Mouse (Mus musculus): Measurements from ENCODE around the gene Slc12a1. TPM values are rescaled to one million over a fixed set of nuclear protein-coding genes. Genes with fewer than 3 reads are reported as not detected.
"Not testable (repeated sequence)": the region's sequence is repeated elsewhere in the genome, so short reads cannot be mapped to it uniquely, and the experiment has no call there.

Slc12a1 gene
- polyA plus RNA-seq (2016; fragmentation: Nextera tagmentation; extraction: Ambion mirVana) = not detected in 2 replicates

DNA sequence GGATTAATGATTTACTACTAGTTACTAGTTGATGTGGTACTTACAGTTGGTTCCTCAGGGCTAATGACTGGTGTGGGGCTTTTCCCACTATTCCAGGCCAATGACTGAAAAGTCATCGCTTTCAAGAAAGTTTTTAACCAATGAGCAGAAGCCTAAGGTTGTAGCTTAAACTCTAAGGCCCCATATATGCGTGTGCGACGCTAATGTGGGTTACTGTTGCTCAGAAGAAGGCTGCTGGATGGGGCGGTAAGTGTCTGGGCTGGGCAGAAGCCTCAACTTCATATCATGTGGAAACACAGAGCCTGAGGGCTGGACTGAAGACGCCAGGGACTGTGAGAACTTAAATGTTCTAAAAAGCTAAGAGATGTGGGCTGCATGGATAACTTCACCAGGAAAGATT lies at the start of gene Slc12a1:
TSS of gene Slc12a1 (plus strand) at position 118 of the 400 bp plus-strand sequence.
- 85% methylated on average over 6 of the region's 6 CpGs for WGBS
- no peak for DNase-seq (ENCODE audit: low spot score)
- H3K9me3 ChIP-seq = no peaks in the 10 kb centered on the region
- H3K27ac ChIP-seq (replicated peaks) = no peak within 1 kb of the TSS
- no peak within 1 kb of the TSS for H3K4me3 ChIP-seq
- H3K27me3 ChIP-seq (replicated peaks; ENCODE audit: low read depth, poor library complexity, severe bottlenecking) = no peaks in the 10 kb centered on the region
- peaks cover 14% of the 10 kb centered on the region for H3K4me1 ChIP-seq
- H3K36me3 ChIP-seq (replicated peaks) = no peaks in the 10 kb centered on the region

DNA sequence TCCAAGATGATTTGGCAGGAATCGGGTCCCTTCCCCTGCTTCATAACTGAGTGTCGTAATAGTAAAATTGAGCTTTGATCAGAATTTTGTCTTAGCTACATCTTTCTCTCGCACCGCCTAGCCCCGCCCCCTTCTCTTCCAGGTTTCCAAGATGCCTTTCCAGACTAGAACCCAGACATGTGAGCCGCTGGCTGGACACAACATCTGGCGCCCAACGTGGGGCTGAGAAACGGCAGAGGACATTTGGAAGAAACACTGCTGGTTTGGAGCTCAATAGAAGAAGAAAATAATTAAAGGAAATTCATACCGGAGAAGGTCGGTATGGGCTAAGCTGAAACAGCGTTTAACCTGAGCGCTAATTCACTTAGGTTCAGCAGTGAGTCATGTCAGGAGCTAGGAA lies 47.8 kb upstream of the Slc12a1 start:
- WGBS = 96% methylated on average over 13 of the region's 13 CpGs
- H3K4me1 ChIP-seq; H3K27ac ChIP-seq (replicated peaks); H3K27me3 ChIP-seq (replicated peaks; ENCODE audit: low read depth, poor library complexity, severe bottlenecking); H3K9me3 ChIP-seq; DNase-seq (ENCODE audit: low spot score); H3K4me3 ChIP-seq: not testable (repeated sequence)
- peaks cover 91% of the 10 kb centered on the region for H3K36me3 ChIP-seq (replicated peaks)

DNA sequence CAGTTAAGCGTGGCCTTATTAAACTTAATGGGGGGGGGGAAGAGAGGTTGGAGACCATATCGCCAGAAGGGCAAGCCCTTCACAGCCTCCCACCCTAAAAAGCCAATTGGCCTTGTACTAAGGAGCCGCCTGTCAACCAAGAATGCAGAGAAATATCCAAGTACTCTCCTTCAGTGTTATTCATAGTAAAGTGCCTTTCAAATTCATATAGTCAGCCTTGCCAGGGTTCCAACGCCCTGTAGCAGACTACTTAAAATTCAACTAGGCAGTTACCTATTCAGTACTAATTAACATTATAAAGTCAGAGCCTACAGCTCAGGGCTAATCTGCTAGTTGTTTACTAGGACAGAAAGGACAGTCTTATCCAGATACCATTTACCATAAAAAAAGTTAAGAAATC lies 45.8 kb upstream of the Slc12a1 start:
- H3K9me3 ChIP-seq; H3K4me1 ChIP-seq; H3K27ac ChIP-seq (replicated peaks); H3K4me3 ChIP-seq; H3K27me3 ChIP-seq (replicated peaks; ENCODE audit: low read depth, poor library complexity, severe bottlenecking); DNase-seq (ENCODE audit: low spot score): not testable (repeated sequence)
- peaks cover 93% of the 10 kb centered on the region for H3K36me3 ChIP-seq (replicated peaks)
- 94% methylated on average over 4 of the region's 4 CpGs for WGBS

DNA sequence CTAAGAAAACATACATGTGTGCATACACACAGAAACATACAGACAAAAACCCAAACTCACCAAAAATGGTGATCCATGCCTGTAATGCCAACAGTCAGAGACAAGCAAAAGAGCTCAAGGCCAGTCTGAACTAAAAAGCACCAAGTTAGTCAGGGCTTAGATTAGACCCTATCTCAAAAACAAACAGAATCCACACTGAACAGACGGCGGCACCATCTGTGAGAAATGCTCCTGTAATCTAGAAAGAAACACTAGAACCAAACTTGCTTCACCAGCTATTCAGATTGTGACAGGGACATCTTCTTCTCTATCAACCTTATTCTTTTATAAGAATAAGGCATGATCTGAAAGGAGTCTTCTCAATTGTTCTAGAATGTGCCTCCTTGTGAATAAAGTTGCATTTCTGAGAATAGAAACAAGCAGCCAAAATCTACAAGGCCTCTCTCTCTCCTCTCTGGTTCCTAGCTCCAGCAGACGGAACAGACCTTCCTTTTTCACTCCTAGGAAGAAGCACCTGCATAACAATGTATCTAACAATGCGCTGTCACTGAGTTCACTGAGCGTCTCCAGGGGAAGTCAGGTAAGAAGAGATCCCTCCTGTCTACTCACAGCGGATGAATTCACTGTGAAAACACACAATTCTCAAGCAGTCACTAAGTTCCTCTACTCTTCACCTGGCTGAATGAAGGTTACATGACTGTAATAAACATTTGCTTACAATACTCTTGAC lies 32.8 kb upstream of the Slc12a1 start:
- no peaks in the 10 kb centered on the region for H3K27me3 ChIP-seq (replicated peaks; ENCODE audit: low read depth, poor library complexity, severe bottlenecking)
- 73% methylated on average over 6 of the region's 6 CpGs for WGBS

DNA sequence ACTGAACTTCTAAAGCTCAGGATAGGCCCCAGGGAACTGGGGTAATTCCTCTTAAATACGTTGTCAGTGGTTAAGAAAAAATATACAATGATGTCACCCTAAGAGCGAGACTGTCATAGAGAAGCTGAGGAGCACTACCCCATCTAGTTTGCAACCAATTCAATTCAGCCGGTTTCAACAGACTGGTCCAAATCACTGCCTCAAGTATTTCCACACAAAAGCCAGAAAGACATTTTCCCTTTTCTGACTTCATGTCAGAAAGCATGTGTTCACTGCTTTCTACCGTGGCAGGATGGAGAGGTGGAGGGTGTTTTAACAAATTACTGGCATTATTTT lies 30.0 kb upstream of the Slc12a1 start:
- H3K27ac ChIP-seq (replicated peaks) = peak overlapping the region; percentile 100
- peaks cover 25% of the 10 kb centered on the region for H3K4me1 ChIP-seq
- H3K36me3 ChIP-seq (replicated peaks) = peaks cover 10% of the 10 kb centered on the region
- peak overlapping the region; percentile 89 for H3K4me3 ChIP-seq
- 11% methylated on average over 4 of the region's 4 CpGs for WGBS
- no peaks in the 10 kb centered on the region for H3K27me3 ChIP-seq (replicated peaks; ENCODE audit: low read depth, poor library complexity, severe bottlenecking)
- no peak for DNase-seq (ENCODE audit: low spot score)
- no peaks in the 10 kb centered on the region for H3K9me3 ChIP-seq

More for the DNA sequence above, 32.8 kb upstream of the Slc12a1 start:
- Histone ChIP-seq H3K4me3 (no peak overlapping the region), H3K9me3 (no peaks in the 10 kb centered on the region), H3K36me3 (replicated peaks) (peaks cover 34% of the 10 kb centered on the region), H3K27ac (replicated peaks) (no peak overlapping the region), H3K4me1 (peaks cover 25% of the 10 kb centered on the region)
- no peak for DNase-seq (ENCODE audit: low spot score)

GRCm38 (mm10) chr2:125122624-125123476 lies 29.5 kb upstream of the Slc12a1 start:
- WGBS = under 1% methylated on average over 59 of the region's 59 CpGs
- peaks cover 25% of the 10 kb centered on the region for H3K4me1 ChIP-seq
- DNase-seq (ENCODE audit: low spot score) = peak; percentile 65
- no peaks in the 10 kb centered on the region for H3K27me3 ChIP-seq (replicated peaks; ENCODE audit: low read depth, poor library complexity, severe bottlenecking)
- H3K27ac ChIP-seq (replicated peaks) = peak overlapping the region; percentile 100
- H3K4me3 ChIP-seq = peak overlapping the region; percentile 89
- H3K36me3 ChIP-seq (replicated peaks) = peaks cover 10% of the 10 kb centered on the region
- H3K9me3 ChIP-seq = no peaks in the 10 kb centered on the region

- Histone ChIP-seq H3K4me3 (peak within 1 kb of the TSS; percentile 89), H3K36me3 (replicated peaks) (peaks cover 10% of the 10 kb centered on the region), H3K27ac (replicated peaks) (peak within 1 kb of the TSS; percentile 100), H3K9me3 (no peaks in the 10 kb centered on the region), H3K4me1 (peaks cover 25% of the 10 kb centered on the region), H3K27me3 (replicated peaks; ENCODE audit: low read depth, poor library complexity, severe bottlenecking) (no peaks in the 10 kb centered on the region)
- peak; percentile 92 for DNase-seq (ENCODE audit: low spot score)
- WGBS = under 1% methylated on average over 48 of the region's 48 CpGs
Measured at GRCm38 (mm10) chr2:125123477-125123852, 28.8 kb upstream of the Slc12a1 start, which contains the start of gene Myef2. Gene Myef2, minus strand, starts transcription at chr2:125123661.

GRCm38 (mm10) chr2:125125824-125126223 lies 26.5 kb upstream of the Slc12a1 start:
- Histone ChIP-seq H3K4me1 (peaks cover 15% of the 10 kb centered on the region), H3K36me3 (replicated peaks) (no peaks in the 10 kb centered on the region), H3K4me3 (no peak overlapping the region), H3K27me3 (replicated peaks; ENCODE audit: low read depth, poor library complexity, severe bottlenecking) (no peaks in the 10 kb centered on the region), H3K9me3 (no peaks in the 10 kb centered on the region), H3K27ac (replicated peaks) (no peak overlapping the region)
- DNase-seq (ENCODE audit: low spot score) = no peak
- WGBS = 39% methylated on average over 4 of the region's 4 CpGs

- no peak overlapping the region for H3K27ac ChIP-seq (replicated peaks)
- no peak for DNase-seq (ENCODE audit: low spot score)
- no peaks in the 10 kb centered on the region for H3K36me3 ChIP-seq (replicated peaks)
- no peaks in the 10 kb centered on the region for H3K9me3 ChIP-seq
- H3K4me1 ChIP-seq = peaks cover 5% of the 10 kb centered on the region
- no peak overlapping the region for H3K4me3 ChIP-seq
- H3K27me3 ChIP-seq (replicated peaks; ENCODE audit: low read depth, poor library complexity, severe bottlenecking) = no peaks in the 10 kb centered on the region
- WGBS = 89% methylated on average over 3 of the region's 3 CpGs
Measured at GRCm38 (mm10) chr2:125126792-125127191, 25.5 kb upstream of the Slc12a1 start.

DNA sequence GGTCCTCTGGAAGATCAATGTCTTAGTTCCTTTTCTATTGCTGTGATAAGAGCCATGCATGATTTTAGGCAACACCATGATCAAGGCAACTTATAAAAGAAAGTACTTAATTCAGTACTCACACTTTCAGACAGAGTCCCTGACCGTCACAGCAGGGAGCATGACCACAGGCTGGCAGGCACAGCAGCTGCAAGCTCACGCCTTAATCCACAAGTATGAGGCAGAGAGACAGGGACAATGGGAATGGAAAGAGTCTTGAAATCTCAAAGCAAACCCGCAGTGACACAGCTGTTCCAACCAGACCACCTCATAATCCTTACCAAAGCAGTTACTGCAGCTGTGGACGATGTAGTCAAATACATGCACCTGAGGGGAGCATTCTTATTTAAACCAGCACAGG lies 18.2 kb upstream of the Slc12a1 start:
- WGBS = 35% methylated on average over 4 of the region's 4 CpGs
- no peak for DNase-seq (ENCODE audit: low spot score)
- H3K27me3 ChIP-seq (replicated peaks; ENCODE audit: low read depth, poor library complexity, severe bottlenecking) = peaks cover 10% of the 10 kb centered on the region; the same call in 1 of the 2 replicates
- no peak overlapping the region for H3K4me3 ChIP-seq
- no peak overlapping the region for H3K27ac ChIP-seq (replicated peaks)
- H3K4me1 ChIP-seq = peaks cover 11% of the 10 kb centered on the region
- H3K36me3 ChIP-seq (replicated peaks) = no peaks in the 10 kb centered on the region
- H3K9me3 ChIP-seq = no peaks in the 10 kb centered on the region

DNA sequence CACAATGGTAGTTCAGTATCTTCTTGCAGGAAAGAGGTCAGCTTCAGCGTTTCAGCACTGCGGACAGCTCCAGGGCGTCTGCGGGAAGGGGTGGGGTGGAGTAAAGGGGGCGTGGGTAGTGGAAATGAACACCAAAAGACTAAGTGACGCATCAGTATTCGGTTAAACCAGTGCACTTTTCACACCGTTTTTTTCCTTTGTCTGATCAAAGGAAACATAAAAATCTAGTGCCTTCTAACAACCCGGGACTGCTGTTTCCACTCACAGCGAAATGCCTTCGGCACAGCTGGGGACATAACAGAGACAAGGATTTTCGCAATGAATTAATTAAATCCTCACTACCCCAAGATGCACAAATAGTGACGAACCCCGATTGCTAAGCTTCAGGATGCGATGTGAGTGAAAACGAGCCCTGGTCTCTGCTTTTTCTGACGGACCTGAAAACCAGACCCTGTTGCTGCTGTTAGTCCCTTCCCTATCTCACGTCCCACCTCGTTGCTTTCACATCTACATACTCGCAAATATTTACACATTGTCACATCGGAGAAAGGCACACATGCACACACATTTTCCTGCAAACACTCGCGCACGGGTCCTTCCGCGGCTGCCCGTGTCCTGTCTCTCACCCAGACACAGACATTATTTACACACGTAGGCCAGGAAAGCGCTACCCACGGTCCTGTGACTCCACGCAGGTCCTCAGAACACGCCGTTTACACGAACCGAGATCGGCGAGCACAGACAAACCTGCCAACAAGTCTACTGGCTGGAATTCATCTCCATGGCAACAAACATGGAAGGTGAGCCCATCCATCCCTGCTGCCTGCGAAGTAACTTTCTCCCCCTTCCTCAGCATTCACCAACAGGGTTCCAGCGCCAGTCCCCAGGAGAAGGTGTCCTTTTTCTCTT lies 16.1 kb upstream of the Slc12a1 start, which contains the start of gene Ctxn2:
TSS of gene Ctxn2 (plus strand) at position 790 of the 909 bp plus-strand sequence.
- Histone ChIP-seq H3K4me3 (peak within 1 kb of the TSS; percentile 55), H3K27ac (replicated peaks) (no peak within 1 kb of the TSS), H3K9me3 (no peaks in the 10 kb centered on the region), H3K27me3 (replicated peaks; ENCODE audit: low read depth, poor library complexity, severe bottlenecking) (peaks cover 10% of the 10 kb centered on the region; the same call in 1 of the 2 replicates), H3K36me3 (replicated peaks) (no peaks in the 10 kb centered on the region), H3K4me1 (peaks cover 11% of the 10 kb centered on the region)
- 2% methylated on average over 39 of the region's 39 CpGs for WGBS
- peak; percentile 90 for DNase-seq (ENCODE audit: low spot score)

DNA sequence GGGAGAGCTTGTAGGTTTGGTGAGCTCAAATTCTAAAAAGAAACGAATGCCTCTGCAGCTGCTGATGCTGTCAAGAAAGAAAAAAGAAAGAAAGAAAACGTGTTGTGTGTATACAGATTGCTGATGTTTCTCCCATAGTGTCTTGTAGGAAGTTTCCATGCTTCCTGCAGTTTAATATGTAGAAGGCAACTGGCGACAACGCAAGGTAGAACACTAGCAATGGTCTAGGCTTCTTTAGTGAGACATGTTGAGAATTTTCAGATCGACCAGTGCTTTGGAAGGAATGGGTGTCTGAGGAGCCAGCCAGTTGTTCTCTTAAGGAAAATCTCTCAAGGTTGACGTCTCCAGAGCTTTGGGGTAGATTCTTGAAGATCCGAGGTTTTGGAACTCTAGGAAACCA lies 15.5 kb upstream of the Slc12a1 start:
- peaks cover 10% of the 10 kb centered on the region; the same call in 1 of the 2 replicates for H3K27me3 ChIP-seq (replicated peaks; ENCODE audit: low read depth, poor library complexity, severe bottlenecking)
- no peaks in the 10 kb centered on the region for H3K9me3 ChIP-seq
- peaks cover 11% of the 10 kb centered on the region for H3K4me1 ChIP-seq
- peak overlapping the region; percentile 55 for H3K4me3 ChIP-seq
- H3K36me3 ChIP-seq (replicated peaks) = no peaks in the 10 kb centered on the region
- WGBS = 31% methylated on average over 7 of the region's 7 CpGs
- no peak overlapping the region for H3K27ac ChIP-seq (replicated peaks)
- no peak for DNase-seq (ENCODE audit: low spot score)

All from embryonic facial prominence, embryonic 10.5 days (tissue).